28 mouse cellular contexts compared by ENCODE assay signal in the genomic region with DNA sequence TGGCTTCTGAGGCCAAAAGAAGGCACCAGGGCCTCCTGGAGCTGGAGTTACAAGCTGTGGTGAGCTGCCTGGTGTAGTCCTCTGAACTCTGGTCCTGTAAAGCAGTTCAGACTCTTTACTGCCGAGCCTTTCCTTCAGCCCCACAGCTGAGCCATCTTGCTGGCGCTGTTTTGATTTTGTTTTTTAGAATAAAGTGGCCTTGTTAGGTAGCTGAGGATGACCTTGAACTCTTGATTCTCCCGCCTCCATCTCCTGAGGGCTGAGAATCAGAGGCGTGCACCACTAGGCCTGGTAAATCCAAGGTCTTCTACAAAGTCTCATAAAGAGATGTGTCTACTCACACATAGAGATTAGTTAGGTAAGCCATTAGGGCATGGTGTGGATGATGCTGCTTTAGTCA. TPM values are rescaled to one million over a fixed set of nuclear protein-coding genes. Genes with fewer than 3 reads are reported as not detected.
DNase-seq lines count a peak whose midpoint lies in the region; ATAC-seq and TF ChIP-seq lines count a peak whose summit lies in the region.
"Had no signal": no experiment of that assay in that cellular context is flagged by ENCODE, and none has a peak within 500 bp of the region (broad histone marks: within the 10 kb centered on the region; RNA-seq: fewer than 3 reads in every experiment).

No protein-coding gene starts in this region.

- WGBS in heart, embryonic 10.5 days = 80% methylated on average over 4 of the region's 4 CpGs
- 92% methylated on average over 4 of the region's 4 CpGs for WGBS in heart, adult 2 months
- 87% methylated on average over 4 of the region's 4 CpGs for WGBS in liver, adult 2 months
- WGBS in liver, embryonic 12.5 days (ENCODE audit: insufficient replicate concordance) = 77% methylated on average over 4 of the region's 4 CpGs

- H3K4me3 ChIP-seq in gastrocnemius, adult 2 months = no peak overlapping the region
- no peak overlapping the region for H3K4me3 ChIP-seq in heart, embryonic 10.5 days
- H3K4me3 ChIP-seq in heart, adult 2 months = no peak overlapping the region
- H3K4me3 ChIP-seq in liver, adult 2 months (ENCODE audit: insufficient read depth, low read depth, low read length) = no peak overlapping the region
- no peak overlapping the region for H3K4me3 ChIP-seq in liver, embryonic 12.5 days
- H3K4me3 ChIP-seq: embryonic facial prominence, embryonic 10.5 days; embryonic facial prominence, embryonic 12.5 days; forebrain, embryonic 13.5 days; forebrain, embryonic 15.5 days had no signal

- TF ChIP-seq CTCF in gastrocnemius, adult 2 months (IDR thresholded peaks at IDR 0.05) = no peak
- TF ChIP-seq CTCF in heart, adult 2 months (IDR thresholded peaks at IDR 0.05) = no peak
- no peak for TF ChIP-seq CTCF in liver, adult 2 months (IDR thresholded peaks at IDR 0.05; ENCODE audit: low read depth, low read length)

- no peak for ATAC-seq in liver, embryonic 12.5 days
- ATAC-seq: activated CD4-positive, CD25-positive, alpha-beta regulatory T cell, adult 4 months; CD4-positive, CD25-positive, alpha-beta regulatory T cell, adult 4 months; forebrain, embryonic 13.5 days; forebrain, embryonic 15.5 days; forebrain, postnatal 0 days; Patski had no signal

- no peaks in the 10 kb centered on the region for H3K27me3 ChIP-seq in heart, embryonic 10.5 days (ENCODE audit: insufficient read depth, poor library complexity, severe bottlenecking)
- H3K27me3 ChIP-seq in heart, adult 2 months (ENCODE audit: control insufficient read depth, insufficient read depth, low read length) = no peaks in the 10 kb centered on the region
- no peaks in the 10 kb centered on the region for H3K27me3 ChIP-seq in liver, adult 2 months (ENCODE audit: control insufficient read depth, insufficient read depth, low read length)
- H3K27me3 ChIP-seq in liver, embryonic 12.5 days (replicated peaks) = no peaks in the 10 kb centered on the region
- H3K27me3 ChIP-seq: CH12.LX; embryonic facial prominence, embryonic 12.5 days; forebrain, embryonic 13.5 days; forebrain, embryonic 15.5 days had no signal

- intact Hi-C loops in gastrocnemius, adult 2 months (cut with DNase I) = loop anchor here (2.0 to 5.0 kb wide), 5 partner anchors 43 to 223 kb away; no protein-coding TSS in a partner anchor
- intact Hi-C loops in heart, adult 2 months (cut with DNase I) = loop anchor here (2.0 kb wide), 1 partner anchor 154 kb away; no protein-coding TSS in a partner anchor

- no peak overlapping the region for H3K4me2 ChIP-seq in liver, embryonic 12.5 days
- H3K4me2 ChIP-seq: embryonic facial prominence, embryonic 12.5 days; forebrain, embryonic 13.5 days; forebrain, embryonic 15.5 days had no signal

- peak overlapping the region; percentile 56 for H3K27ac ChIP-seq in gastrocnemius, adult 2 months
- H3K27ac ChIP-seq in heart, embryonic 10.5 days = no peak overlapping the region
- no peak overlapping the region for H3K27ac ChIP-seq in heart, adult 2 months
- peak overlapping the region; percentile 95 for H3K27ac ChIP-seq in liver, adult 2 months (replicated peaks; ENCODE audit: insufficient read depth, low read depth, low read length)
- H3K27ac ChIP-seq in liver, embryonic 12.5 days = no peak overlapping the region
- H3K27ac ChIP-seq: embryonic facial prominence, embryonic 10.5 days; embryonic facial prominence, embryonic 12.5 days; forebrain, embryonic 13.5 days; forebrain, embryonic 15.5 days had no signal

- H3K36me3 ChIP-seq in heart, embryonic 10.5 days = no peaks in the 10 kb centered on the region
- peaks cover 2% of the 10 kb centered on the region for H3K36me3 ChIP-seq in heart, adult 2 months (ENCODE audit: control insufficient read depth, insufficient read depth, low read length)
- H3K36me3 ChIP-seq in liver, adult 2 months (ENCODE audit: control insufficient read depth, insufficient read depth, low read length) = no peaks in the 10 kb centered on the region
- no peaks in the 10 kb centered on the region for H3K36me3 ChIP-seq in liver, embryonic 12.5 days
- H3K36me3 ChIP-seq: embryonic facial prominence, embryonic 10.5 days; embryonic facial prominence, embryonic 12.5 days; forebrain, embryonic 15.5 days; G1E had no signal

- TF ChIP-seq EP300 in heart, adult 2 months (IDR thresholded peaks at IDR 0.05; ENCODE audit: insufficient read depth, low read depth, low read length) = no peak

- H3K4me1 ChIP-seq in heart, embryonic 10.5 days = peaks cover 16% of the 10 kb centered on the region; the same call in 1 of the 2 replicates
- peaks cover 12% of the 10 kb centered on the region for H3K4me1 ChIP-seq in heart, adult 2 months (ENCODE audit: control insufficient read depth, insufficient read depth, low read length)
- H3K4me1 ChIP-seq in liver, adult 2 months (ENCODE audit: control insufficient read depth, insufficient read depth, low read length) = peaks cover 20% of the 10 kb centered on the region
- no peaks in the 10 kb centered on the region for H3K4me1 ChIP-seq in liver, embryonic 12.5 days
- H3K4me1 ChIP-seq: embryonic facial prominence, embryonic 10.5 days; embryonic facial prominence, embryonic 12.5 days; forebrain, embryonic 13.5 days; forebrain, embryonic 15.5 days had no signal

- H3K9ac ChIP-seq in heart, adult 2 months (ENCODE audit: low read depth, low read length) = no peak overlapping the region
- no peak overlapping the region for H3K9ac ChIP-seq in liver, adult 2 months (ENCODE audit: low read depth, low read length)
- H3K9ac ChIP-seq in liver, embryonic 12.5 days = no peak overlapping the region
- H3K9ac ChIP-seq: embryonic facial prominence, embryonic 12.5 days; forebrain, embryonic 13.5 days; forebrain, embryonic 15.5 days; forebrain, postnatal 0 days had no signal

- TF ChIP-seq POLR2A in heart, adult 2 months (IDR thresholded peaks at IDR 0.05; ENCODE audit: insufficient read depth, low read depth, low read length) = no peak
- TF ChIP-seq POLR2A in liver, adult 2 months (IDR thresholded peaks at IDR 0.05; ENCODE audit: extremely low read depth, insufficient read depth, low read length) = no peak

- no peaks in the 10 kb centered on the region for H3K9me3 ChIP-seq in heart, embryonic 10.5 days
- H3K9me3 ChIP-seq in liver, embryonic 12.5 days (replicated peaks) = no peaks in the 10 kb centered on the region
- H3K9me3 ChIP-seq: embryonic facial prominence, embryonic 10.5 days; embryonic facial prominence, embryonic 12.5 days; forebrain, embryonic 13.5 days; forebrain, embryonic 15.5 days; G1E had no signal

- H3K79me2 ChIP-seq in heart, adult 2 months (replicated peaks; ENCODE audit: control insufficient read depth, insufficient read depth, low read length) = no peaks in the 10 kb centered on the region
- no peaks in the 10 kb centered on the region for H3K79me2 ChIP-seq in liver, adult 2 months (ENCODE audit: control insufficient read depth, insufficient read depth, low read length)

- peak; percentile 37 to 75 for DNase-seq in adrenal gland, adult (ENCODE audit: inconsistent age in 2 of 2, low spot score in 1 of 2)
- DNase-seq in adrenal gland, postnatal 36 days = no peak
- DNase-seq in gastrocnemius, adult 2 months = no peak
- no peak for DNase-seq in gastrocnemius, adult 18-20 months (ENCODE audit: low spot score)
- DNase-seq in heart, embryonic 10.5 days (ENCODE audit: low spot score) = peak; percentile 19
- no peak for DNase-seq in heart, adult 2 months
- no peak for DNase-seq in liver, adult 2 months (ENCODE audit: extremely low read depth, low read depth, low spot score)
- DNase-seq: adrenal gland, adult 8-10 months; adrenal gland, postnatal 25 days; B cell, adult 2 months; cerebellum, adult 11-12 months; cerebellum, adult 2 months; cerebellum, adult 9-10 months; cerebellum, postnatal 10 days; cerebellum, postnatal 25 days; forebrain, postnatal 0 days had no signal

RNA-seq across cellular contexts. Expression of gene Mypn, which starts 49.0 kb away (rescaled TPM):
- total RNA-seq in adrenal gland, postnatal 36 days (2021) = under 1 TPM; 0.46 to 0.59 TPM
- 100 to 1,000 TPM; 248 to 338 TPM for total RNA-seq in gastrocnemius, adult 2 months (2021)
- total RNA-seq in gastrocnemius, adult 18-20 months (2021) = 100 to 1,000 TPM; 279 to 292 TPM
- 1.0 and 4.2 TPM in 2 replicates for polyA plus RNA-seq in heart, embryonic 10.5 days (2016; fragmentation: Nextera tagmentation; extraction: Ambion mirVana)
- 100 to 1,000 TPM in 1 of 2 experiments, 10 to 100 TPM in 1; 96.6 to 110 TPM for total RNA-seq in heart, adult 2 months (2021)
- 32.1 and 43.5 TPM in 2 replicates for polyA plus RNA-seq in heart, adult 2 months (2012; rRNA removed)
- total RNA-seq in liver, adult 2 months (2014; rRNA removed) = under 0.01 TPM in 1 of 2 replicates, not detected in the other
- 0.12 TPM in 1 of 2 replicates, not detected in the other for polyA plus RNA-seq in liver, adult 2 months (2012; rRNA removed)
- polyA plus RNA-seq in liver, embryonic 12.5 days (2016; fragmentation: Nextera tagmentation; extraction: Ambion mirVana) = 0.02 and 0.07 TPM in 2 replicates
- total RNA-seq: G1E had no signal
- polyA plus RNA-seq: CD4-positive, CD25-positive, alpha-beta regulatory T cell, adult 4 months; embryonic facial prominence, embryonic 10.5 days; forebrain, embryonic 11.5 days; forebrain, embryonic 13.5 days; G1E; Patski had no signal

RNA-seq across cellular contexts. Expression of gene Atoh7, which starts 55.3 kb away (rescaled TPM):
- not detected for total RNA-seq in adrenal gland, postnatal 36 days (2021)
- total RNA-seq in gastrocnemius, adult 2 months (2021) = not detected
- total RNA-seq in gastrocnemius, adult 18-20 months (2021) = not detected
- polyA plus RNA-seq in heart, embryonic 10.5 days (2016; fragmentation: Nextera tagmentation; extraction: Ambion mirVana) = not detected in 2 replicates
- not detected for total RNA-seq in heart, adult 2 months (2021)
- not detected in 2 replicates for polyA plus RNA-seq in heart, adult 2 months (2012; rRNA removed)
- total RNA-seq in liver, adult 2 months (2014; rRNA removed) = not detected in 2 replicates
- not detected in 2 replicates for polyA plus RNA-seq in liver, adult 2 months (2012; rRNA removed)
- polyA plus RNA-seq in liver, embryonic 12.5 days (2016; fragmentation: Nextera tagmentation; extraction: Ambion mirVana) = not detected in 2 replicates
- total RNA-seq: adrenal gland, adult 8-10 months; adrenal gland, postnatal 25 days; CH12.LX; G1E had no signal
- polyA plus RNA-seq: activated CD4-positive, CD25-positive, alpha-beta regulatory T cell, adult 4 months; CD4-positive, CD25-positive, alpha-beta regulatory T cell, adult 4 months; embryonic facial prominence, embryonic 14.5 days; G1E; Patski had no signal

Comparison
In these comparisons a context has a peak if more than half of its experiments do, and no peak if none do; other contexts are left out.
1. DNase-seq: peak in adrenal gland, adult (2 of 2) and heart, embryonic 10.5 days (single experiment); none in adrenal gland, postnatal 36 days (0 of 2), gastrocnemius, adult 2 months (single experiment), gastrocnemius, adult 18-20 months (single experiment), heart, adult 2 months (0 of 2) and liver, adult 2 months (single experiment).
2. H3K27ac ChIP-seq: peak in gastrocnemius, adult 2 months (single experiment) and liver, adult 2 months (single experiment); none in heart, embryonic 10.5 days (single experiment), heart, adult 2 months (single experiment) and liver, embryonic 12.5 days (single experiment).
3. RNA of gene Mypn, which starts 49.0 kb away (total RNA-seq): 248 to 338 TPM in gastrocnemius, adult 2 months, 279 to 292 TPM in gastrocnemius, adult 18-20 months and 96.6 to 110 TPM in heart, adult 2 months; 0.46 to 0.59 TPM in adrenal gland, postnatal 36 days and under 0.01 TPM in liver, adult 2 months; every median in the first group is over 10 times any median in the second.